Mouse (Mus musculus) thymus, adult 2 months (tissue): Measurements from ENCODE around the gene Hmx2.

ENCODE experiments used
- CTCF ChIP-seq: fragments of 200-500 bp; IDR thresholded peaks from 2 replicates; pipeline ENCODE4 v1.5.1; 2012; ENCODE audit warnings: mild to moderate bottlenecking, control low read depth, low read length, moderate library complexity, borderline replicate concordance; ENCODE audit not compliant: control insufficient read depth, poor library complexity, insufficient read depth; ENCODE audit errors: extremely low read depth
- POLR2A ChIP-seq: fragments of 200-500 bp; IDR thresholded peaks from 2 replicates; pipeline ENCODE4 v1.6.1; 2012; ENCODE audit warnings: mild to moderate bottlenecking, low read length, control low read depth, moderate library complexity; ENCODE audit not compliant: control insufficient read depth, poor library complexity, insufficient read depth; ENCODE audit errors: extremely low read depth

DNA sequence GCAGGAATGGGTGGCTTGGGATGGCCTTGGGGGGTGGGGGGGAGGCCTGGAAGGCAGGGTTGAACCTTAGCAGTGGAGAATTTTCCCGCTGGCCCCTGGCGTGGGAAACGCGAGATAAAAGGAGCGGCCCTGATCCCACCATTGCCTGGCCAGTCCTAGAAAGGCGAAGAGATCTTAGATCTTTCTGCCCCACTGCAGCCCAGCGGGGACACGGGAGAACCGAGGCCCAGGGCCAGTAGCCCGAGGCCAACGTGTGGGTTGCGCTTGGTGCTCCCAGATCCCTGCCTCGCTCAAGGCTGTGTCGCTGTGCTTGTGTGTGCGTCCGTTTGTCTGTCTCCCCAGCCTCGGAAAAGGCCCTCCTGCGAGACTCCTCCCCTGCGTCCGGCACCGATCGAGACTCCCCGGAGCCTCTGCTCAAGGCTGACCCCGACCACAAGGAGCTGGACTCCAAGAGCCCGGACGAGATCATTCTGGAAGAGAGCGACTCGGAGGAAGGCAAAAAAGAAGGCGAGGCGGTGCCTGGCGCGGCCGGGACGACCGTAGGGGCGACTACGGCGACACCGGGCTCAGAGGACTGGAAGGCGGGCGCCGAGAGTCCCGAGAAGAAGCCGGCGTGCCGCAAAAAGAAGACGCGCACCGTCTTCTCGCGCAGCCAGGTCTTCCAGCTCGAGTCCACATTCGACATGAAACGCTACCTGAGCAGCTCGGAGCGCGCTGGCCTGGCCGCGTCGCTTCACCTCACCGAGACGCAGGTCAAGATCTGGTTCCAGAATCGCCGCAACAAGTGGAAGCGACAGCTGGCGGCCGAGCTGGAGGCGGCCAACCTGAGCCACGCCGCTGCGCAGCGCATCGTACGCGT is 4.7 kb upstream of the Hmx2 start:
- TF ChIP-seq CTCF (no peak), POLR2A (no peak)
